Mouse (Mus musculus): ENCODE measurements around the gene Rit1.

DNA sequence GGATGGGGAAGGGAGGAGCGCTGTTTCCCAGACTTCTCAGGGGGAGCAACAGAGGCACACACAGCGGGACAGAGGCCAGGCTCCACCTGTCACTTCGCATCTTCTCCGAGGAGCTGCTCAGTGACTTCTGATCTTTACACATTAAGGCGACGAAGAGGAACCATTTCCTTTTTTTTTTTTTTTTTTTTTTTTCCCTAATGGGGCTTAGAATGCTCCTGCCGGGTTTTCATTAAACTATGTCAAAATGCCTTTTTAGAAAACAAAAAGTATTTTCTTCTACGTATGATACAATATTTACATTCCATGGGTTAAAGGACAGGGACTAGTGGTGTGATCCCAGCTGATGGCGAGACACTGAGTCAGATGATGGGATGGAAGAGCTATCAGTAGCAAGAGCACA is 28.9 kb downstream of the Rit1 start:
- TF ChIP-seq POLR2A (IDR thresholded peaks at IDR 0.05; ENCODE audit: borderline replicate concordance, extremely low read depth, low read depth, low read length), result no peak
- no peak for TF ChIP-seq CTCF (IDR thresholded peaks at IDR 0.05; ENCODE audit: insufficient read depth, low read length)

All from lung, adult 2 months (tissue).